Mouse (Mus musculus) common myeloid progenitor, adult 5-6 weeks (primary cell): ENCODE measurements around the gene Olfr301. TPM values are rescaled to one million over a fixed set of nuclear protein-coding genes. Genes with fewer than 3 reads are reported as not detected.

ENCODE experiments used
- ATAC-seq: replicated peaks from 2 replicates; pipeline ENCODE4 v1.8.0; 2016; ENCODE audit warnings: low read depth, mild to moderate bottlenecking, moderate TSS enrichment, inconsistent platforms; ENCODE audit not compliant: poor library complexity, severe bottlenecking
- total RNA-seq: library from RNA; stranded (forward); fragments of 200-1000, 187-1606 nt; gene quantifications from 2 replicates; pipeline ENCODE4 v1.2.3, GENCODE M21; 2017

Gene Olfr301
- not detected in 2 replicates for total RNA-seq

DNA sequence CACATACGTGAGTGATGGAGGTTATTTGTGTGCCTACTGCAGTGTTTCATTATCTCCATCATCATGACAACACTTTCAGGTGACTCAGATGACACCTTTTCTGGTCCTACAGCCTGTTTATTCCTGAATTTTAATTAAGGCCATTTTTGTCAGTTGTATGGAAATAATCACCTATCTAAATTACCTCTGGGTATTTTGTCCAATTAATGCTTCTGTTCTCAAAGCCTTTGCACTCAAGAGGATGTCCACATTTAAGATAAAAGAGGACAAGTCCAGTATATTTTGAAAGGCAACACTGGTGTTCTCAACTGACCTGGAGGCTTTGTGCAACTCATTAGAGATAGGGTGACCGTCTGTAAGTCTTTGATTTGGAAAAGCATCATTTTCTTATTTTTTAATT, at the start of gene Olfr301:
Gene Olfr301 (plus strand): TSS at position 301 of the 400 bp plus-strand sequence.
- ATAC-seq, result no peak

DNA sequence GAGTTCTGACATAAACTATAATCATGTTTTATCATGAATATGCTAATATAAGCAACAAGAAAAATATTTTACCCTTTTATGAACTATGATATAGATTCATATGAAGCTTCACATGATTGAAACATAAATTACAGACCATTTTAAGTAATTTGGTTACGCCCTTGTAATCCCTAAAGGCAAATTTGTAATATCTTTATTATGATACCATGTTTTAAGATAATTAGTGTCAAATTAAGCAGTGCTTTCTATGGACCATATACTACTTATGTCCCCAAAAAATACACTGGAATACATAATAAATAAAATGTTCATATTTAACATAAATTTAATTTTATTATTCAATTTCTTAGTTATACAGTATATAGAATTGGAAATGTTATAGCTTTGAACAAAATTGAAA, 36.8 kb upstream of the Olfr301 start, which contains the start of gene Olfr305:
Gene Olfr305 (minus strand): TSS at position 101 of the 400 bp plus-strand sequence.
- no peak for ATAC-seq

DNA sequence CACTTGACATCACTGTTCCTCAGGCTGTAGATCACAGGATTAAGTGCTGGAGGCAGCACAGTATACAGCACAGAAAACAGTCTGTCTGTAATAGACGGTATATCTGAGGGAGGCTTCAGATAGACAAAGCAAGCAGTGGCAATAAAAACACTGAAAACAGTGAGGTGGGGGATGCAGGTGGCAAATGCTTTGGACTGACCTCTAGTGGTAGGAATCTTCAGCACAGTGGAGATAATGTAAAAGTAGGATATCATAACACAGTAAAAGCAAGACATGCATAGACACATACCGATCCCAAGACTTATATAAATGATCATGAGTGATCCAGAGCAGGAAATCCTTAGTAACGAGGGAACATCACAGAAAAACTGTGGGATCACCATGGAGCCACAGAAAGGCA, 17.9 kb upstream of the Olfr301 start:
- ATAC-seq, result no peak

DNA sequence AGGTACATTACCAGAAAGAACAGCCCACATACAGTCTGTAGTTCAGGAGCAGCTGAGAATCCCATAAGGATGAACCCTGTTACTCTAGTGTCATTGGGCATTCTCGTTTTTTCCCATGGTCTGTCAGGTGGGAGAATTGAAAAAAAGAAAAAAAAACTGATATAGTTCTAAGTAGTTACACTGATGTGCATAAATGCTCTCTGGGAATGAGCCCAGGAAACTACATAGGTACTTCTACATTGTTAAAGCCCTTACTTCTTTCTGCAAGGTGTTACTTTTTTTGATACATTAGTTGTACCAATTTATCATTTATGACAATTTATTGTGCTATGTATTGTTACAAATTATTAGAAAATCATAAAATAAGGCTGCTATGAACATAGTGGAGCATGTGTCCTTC, 17.1 kb upstream of the Olfr301 start, which contains the start of gene Olfr304:
Gene Olfr304 (minus strand): TSS at position 101 of the 400 bp plus-strand sequence.
- no peak for ATAC-seq

DNA sequence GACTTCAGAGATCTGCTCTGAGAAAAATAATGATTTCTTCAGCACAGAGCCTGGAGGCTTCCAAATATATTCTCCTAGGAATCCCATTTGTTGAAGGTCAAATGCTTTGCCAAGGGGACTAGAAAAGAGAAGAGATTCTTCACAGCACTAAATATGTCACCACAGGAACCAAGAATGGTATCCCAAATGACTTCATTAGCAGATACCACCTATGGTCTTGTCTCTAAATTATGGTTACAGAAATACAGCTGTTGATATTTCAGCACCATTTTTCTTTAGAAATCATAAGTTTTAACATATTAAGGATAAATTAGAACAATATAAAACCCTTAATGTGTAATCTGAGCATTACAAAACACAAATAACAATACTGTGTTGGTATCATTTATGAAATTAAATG, 6.0 kb upstream of the Olfr301 start, which contains the start of gene Olfr303:
Gene Olfr303 (minus strand): TSS at position 101 of the 400 bp plus-strand sequence.
- ATAC-seq, result no peak

DNA sequence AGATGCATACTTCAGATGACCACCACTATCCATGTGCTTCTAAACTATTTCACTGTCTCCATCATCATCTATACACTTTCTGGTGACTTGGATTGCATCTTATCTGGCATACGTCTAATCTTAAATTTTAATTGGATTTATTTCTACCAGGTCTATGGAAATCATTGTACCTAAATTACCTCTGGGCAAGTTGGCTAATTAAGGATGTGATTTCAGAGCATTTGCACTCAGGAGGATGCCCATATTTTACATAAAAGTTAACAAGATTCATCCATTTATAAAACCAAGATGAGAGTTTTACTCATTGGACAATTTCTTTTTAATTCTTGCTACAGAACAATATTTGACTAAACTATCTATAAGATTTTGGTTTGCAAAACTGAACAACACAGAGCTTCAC, 56.0 kb downstream of the Olfr301 start, which contains the start of gene Olfr299:
Gene Olfr299 (plus strand): TSS at position 301 of the 400 bp plus-strand sequence.
- ATAC-seq, result no peak

Other genes with a start within 250 kb of the Olfr301 start
- not detected in 2 replicates for gene Vmn2r75, start 232.1 kb upstream of the Olfr301 start, total RNA-seq
- not detected in 2 replicates for gene Vmn2r76, start 157.5 kb upstream of the Olfr301 start, total RNA-seq
- gene Olfr310, start 126.7 kb upstream of the Olfr301 start, total RNA-seq, result not detected in 2 replicates
- not detected in 2 replicates for gene Olfr309, start 90.1 kb upstream of the Olfr301 start, total RNA-seq
- not detected in 2 replicates for gene Olfr308, start 78.2 kb upstream of the Olfr301 start, total RNA-seq
- not detected in 2 replicates for gene Olfr307, start 66.3 kb upstream of the Olfr301 start, total RNA-seq
- gene Olfr305, start 36.9 kb upstream of the Olfr301 start, total RNA-seq, result not detected in 2 replicates
- gene Olfr304, start 17.2 kb upstream of the Olfr301 start, total RNA-seq, result not detected in 2 replicates
- gene Olfr303, start 6.1 kb upstream of the Olfr301 start, total RNA-seq, result not detected in 2 replicates
- not detected in 2 replicates for gene Olfr299, start 56.1 kb downstream of the Olfr301 start, total RNA-seq
- not detected in 2 replicates for gene Olfr298, start 88.6 kb downstream of the Olfr301 start, total RNA-seq
- gene Olfr297, start 116.1 kb downstream of the Olfr301 start, total RNA-seq, result not detected in 2 replicates
- not detected in 2 replicates for gene Olfr295, start 180.0 kb downstream of the Olfr301 start, total RNA-seq
- not detected in 2 replicates for gene Olfr294, start 212.8 kb downstream of the Olfr301 start, total RNA-seq
- gene Olfr293, start 245.2 kb downstream of the Olfr301 start, total RNA-seq, result not detected in 2 replicates